Mouse (Mus musculus) CD4-positive, CD25-positive, alpha-beta regulatory T cell, adult 4 months (primary cell): ENCODE data around the gene Creb3. TPM values are rescaled to one million over a fixed set of nuclear protein-coding genes. Genes with fewer than 3 reads are reported as not detected.

Experiments
- ATAC-seq: one replicate; pipeline ENCODE4 v1.8.0; 2017
- polyA plus RNA-seq, 2 experiments: library from polyadenylated mRNA; unstranded; fragments of 100-300 nt; shearing (Covaris generic); gene quantifications; one replicate each; pipeline ENCODE4 v1.2.1; 2017

Creb3 gene
- polyA plus RNA-seq, 2 experiments from 2014 or later: 114 to 125 TPM

DNA sequence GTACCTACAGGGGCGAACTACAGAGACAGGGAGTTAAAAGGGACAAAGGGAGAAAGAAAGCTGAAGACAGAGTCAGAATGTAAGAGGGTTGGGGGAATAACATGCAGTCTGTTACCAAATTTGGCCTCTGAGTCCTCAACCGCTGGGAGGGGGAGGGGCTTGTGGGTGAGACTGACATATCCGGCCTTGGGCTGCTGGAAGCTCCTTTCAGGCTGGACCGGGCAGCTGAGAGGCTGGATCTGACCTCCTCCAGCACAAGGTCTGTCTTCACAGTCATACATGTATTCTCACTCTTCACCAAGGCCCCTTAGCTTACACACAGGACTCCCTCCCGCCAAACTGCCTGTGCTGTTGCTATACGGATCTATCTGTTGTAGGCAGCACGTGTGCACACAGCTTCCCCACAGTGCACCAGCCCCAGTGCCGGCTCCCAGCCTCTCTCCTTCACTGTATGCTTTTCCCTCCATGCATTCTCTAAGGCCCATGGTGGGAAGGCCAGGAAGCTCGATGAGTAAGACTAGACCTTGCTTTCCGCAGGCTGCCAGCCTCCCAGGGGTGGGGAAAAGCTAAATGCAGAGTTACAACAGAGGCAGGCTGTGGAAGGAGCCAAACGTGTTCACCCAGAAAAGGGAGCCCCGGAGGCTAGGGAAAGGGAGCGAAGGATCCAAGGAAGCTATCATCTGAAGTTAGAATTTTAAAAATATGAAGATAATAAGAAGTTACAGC is 3.3 kb upstream of the Creb3 start:
- peak; percentile 43 for ATAC-seq

DNA sequence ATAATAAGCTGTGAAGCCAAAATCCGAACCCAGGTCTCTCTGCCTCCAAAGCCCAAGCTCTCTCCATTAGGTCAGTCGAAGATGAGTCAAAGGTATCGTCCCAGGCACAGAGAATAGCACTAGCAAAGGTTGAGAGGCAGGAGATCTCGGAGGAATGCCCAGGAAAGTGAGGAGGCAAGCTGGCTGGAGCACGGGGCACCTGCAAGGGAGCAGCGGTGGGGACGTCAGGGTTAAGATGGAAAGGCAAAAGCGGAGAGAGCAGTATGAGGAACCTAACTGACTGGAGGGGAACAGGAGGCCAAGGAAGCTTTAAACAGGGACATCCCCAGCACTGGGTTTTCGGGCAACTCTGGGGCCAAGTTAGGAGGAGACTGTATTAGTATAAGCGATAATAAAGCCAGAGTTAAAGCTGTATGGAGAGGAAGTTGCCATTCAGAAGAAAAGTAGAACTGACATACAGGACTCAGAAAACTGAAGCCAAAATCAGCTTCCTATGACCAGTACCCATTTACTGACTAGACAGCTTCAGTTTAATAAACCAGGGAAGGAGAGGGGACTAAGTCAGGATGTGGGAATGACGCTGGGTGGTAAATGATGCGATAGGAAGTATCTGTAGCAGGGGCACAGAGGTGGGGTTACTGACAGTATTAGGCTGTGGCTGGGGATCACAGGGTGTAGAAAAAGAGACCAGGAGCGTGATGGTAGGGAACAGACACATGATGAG is 2.5 kb upstream of the Creb3 start:
- ATAC-seq: no peak

DNA sequence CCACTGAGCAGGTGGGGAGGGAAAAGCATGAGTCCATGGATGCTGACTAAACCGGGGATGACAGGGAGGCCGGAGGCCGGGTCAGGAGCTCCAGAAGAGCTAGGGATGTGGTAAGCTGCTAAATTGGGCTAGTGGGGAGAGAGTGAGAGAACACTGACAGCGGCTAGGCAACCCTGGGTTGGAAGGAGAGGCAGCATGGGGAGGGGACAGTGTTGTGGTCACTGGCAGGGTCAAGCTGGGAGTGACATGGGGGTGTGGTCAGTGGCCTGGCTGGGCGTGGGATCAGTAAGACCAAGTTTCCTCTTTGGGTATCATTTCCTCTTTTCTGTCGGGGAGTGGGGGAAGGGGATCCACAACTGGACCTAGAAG is 1.9 kb upstream of the Creb3 start:
- ATAC-seq: no peak

DNA sequence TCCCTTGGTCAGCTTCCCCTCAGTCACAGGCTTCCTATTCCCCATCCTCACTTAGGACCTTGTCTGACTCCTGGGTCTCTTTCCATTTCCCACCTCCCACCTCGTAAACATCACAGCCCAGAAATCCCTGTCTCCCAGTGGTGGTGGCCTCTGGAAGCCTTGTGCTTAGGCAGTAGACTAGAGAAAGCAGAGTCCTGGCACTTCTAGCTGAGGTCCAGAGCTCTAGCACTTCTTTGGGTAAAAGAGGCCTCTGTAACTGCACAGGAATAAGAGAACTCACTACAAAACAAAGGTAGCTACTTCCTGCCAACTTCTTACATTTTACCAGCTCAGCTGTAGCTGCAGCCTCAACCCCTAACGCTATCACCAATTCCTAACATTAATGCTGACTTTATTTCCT is 1.2 kb upstream of the Creb3 start:
- ATAC-seq: no peak

DNA sequence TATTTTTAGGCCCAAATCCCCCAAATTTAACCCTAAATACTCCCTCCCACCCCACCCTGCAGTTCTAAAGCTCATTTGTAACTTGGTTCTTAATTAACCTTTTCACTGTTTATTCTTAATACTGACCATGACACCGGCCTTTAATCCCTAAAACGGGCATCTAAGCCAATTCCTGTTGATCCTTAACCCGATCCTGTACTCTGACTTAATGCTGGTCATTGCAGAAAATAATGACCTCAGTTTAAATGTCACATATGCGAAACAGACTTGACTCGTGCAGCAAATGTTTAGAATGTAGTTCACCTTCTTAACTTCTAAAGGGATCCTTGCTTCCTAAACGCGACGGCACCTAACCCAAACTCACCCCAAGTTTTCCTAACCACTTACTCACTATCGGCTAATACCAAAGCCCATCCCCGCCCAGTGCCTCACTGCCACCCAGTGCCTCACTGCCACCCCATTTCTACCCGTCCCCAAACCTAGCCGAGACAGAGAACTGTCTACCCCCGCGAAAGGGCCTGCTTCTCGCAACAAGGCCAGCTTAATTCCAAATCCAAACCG is 616 bp upstream of the Creb3 start:
- ATAC-seq: peak; percentile 1

DNA sequence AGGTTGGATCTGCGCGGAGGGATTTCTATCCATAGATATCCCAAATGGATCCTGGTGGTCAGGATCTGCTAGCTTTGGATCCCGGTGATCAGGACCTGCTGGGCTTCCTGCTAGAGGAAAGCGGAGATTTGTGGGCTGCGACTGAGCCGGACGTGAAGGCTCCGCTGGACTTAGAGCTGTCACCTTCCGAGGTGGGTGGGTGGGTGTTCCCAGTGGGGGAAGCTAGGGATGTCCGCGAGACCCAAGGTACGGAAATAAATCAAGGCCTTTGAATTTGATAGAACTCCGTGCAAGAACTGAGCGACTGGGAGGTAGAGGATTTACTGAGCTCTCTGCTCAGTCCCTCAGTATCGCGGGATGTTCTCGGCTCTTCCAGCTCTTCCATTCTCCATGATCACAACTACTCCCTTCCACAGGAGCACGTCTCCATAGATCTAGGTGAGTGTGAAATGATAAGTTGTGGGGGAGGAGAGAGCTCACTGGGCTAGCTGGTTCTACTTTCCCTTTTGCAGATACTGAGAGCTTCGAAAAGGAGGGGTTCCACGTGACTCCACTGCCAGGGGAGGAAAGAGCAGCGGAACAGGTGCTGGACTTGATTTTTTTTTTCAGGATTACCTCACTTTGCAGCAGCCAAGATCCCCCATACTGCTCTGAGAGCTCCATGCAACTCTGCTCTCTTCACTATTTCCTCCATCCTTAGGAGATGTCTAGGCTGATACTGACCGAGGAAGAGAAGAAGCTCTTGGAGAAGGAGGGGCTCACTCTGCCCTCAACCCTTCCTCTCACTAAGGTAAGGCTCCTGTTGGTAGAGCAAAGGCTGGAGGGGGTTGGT is 853 bp downstream of the Creb3 start:
- peak; percentile 24 for ATAC-seq

DNA sequence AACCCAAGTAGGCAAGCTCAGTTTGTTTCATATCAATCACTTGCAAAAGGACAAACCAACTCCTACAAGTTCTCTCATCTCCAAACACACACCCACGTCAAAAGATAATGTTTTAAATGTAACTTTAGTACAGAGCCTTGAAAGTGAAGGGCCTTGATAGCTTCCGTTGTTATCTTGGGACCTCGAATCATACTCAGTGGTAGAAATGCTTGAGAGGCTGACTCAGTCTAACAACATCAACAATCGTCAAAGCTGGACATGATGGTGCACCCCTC is 1.4 kb downstream of the Creb3 start:
- no peak for ATAC-seq

DNA sequence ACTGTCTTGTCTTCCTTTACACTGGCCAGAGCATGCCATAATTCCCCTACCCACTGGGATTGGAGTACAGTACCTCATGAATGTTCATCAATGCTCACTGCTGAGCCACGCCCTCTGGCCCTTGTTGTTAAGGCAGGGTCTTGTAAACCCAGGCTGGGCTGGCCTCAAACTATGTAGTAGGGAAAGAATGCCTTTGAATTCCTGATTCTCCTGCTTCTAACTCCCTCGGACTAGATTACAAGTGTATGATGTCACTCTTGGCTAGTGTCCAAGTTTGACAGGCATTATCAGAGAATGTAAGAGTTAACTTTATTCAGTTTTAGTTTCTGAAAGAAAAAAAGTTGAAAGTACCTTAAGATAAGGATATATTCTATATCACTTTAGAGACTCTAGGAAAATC is 2.1 kb downstream of the Creb3 start:
- ATAC-seq: no peak

DNA sequence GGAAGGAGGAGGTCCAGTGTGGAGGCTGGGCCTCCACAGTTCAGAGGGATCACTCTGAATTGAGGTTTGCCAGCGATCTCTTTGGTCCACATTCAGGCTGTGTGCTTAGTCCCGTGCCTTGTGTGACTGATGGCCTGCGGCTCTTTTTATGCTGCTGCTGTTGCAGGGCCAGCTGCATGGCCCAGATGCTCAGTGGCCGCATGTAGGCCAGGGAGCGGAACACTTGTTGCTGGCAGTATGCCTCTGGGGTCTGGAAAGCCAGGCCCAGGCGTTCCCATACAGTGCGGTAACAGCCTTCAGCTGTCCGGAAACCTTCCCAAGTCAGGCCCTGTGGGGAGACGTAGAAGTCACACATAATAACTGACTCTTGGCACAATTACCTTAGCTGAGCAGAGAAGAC is 5.0 kb downstream of the Creb3 start:
- ATAC-seq: no peak

DNA sequence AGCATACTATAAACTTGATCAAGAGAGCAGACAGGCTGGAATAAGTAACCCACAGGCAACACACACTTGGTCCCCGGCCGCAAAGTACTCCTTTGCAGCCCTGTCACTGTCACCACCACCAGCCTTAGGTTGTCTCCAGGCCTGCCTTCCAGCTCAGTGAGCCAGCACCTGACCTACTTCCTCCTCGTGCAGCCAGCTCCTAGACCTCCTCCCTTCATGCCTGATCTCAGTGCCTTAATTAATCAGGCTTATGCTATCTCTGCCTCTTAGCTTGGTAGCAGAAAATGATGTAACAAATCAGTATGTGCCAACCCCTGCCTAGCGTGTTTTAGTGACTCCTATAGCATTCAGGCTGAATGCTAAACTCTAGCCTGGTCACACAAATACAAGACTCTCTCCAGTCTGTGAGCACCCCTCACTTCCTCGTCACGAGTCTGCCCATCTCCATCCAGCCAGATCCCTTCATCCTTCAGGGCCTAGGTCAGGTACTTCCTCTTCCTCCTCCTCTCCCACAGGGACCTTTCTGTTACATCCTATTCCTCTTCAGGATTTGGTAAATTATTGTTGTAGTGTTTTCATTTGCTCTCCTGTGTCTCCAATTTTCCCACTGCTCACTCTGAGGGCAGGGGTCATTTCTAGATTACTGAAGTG is 9.4 kb downstream of the Creb3 start:
- no peak for ATAC-seq

DNA sequence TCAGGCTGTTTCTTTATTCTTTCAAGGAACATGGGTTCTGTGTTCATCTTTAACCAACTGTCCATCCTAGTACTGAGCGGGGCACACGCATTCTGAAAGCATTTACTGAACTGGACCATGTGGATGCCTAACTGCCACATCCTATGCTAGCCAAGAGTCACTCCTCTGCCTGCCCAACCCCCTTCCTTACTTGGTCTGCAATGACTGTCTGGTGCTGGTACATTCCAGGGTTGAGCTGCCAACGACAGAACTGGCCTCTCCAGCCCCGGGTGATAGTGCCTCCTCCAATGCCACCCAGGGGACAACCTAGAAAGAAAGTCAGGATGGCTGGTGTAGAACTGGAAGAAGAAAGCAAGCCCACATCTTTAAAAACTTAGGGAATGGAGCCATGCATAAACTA is 11.4 kb downstream of the Creb3 start:
- ATAC-seq: no peak

DNA sequence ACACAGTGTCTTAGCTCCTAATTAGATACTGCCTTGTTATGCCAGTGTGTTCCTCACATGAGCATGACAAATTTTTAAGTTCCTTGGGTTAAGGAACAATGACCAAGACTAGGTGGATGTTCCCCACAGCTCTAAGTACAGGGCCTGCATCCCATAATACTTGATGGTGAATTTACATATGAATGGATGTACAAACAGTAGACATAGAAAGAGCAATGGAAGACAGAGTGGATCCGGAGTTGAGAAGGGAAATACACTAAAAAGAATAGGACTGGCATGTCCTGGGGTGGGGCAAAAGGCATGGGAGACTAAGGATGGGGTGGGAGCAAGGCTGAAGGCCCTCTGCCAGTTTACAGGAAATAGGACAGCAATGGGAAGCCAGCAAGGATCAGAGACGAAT is 13.2 kb downstream of the Creb3 start:
- ATAC-seq: no peak

DNA sequence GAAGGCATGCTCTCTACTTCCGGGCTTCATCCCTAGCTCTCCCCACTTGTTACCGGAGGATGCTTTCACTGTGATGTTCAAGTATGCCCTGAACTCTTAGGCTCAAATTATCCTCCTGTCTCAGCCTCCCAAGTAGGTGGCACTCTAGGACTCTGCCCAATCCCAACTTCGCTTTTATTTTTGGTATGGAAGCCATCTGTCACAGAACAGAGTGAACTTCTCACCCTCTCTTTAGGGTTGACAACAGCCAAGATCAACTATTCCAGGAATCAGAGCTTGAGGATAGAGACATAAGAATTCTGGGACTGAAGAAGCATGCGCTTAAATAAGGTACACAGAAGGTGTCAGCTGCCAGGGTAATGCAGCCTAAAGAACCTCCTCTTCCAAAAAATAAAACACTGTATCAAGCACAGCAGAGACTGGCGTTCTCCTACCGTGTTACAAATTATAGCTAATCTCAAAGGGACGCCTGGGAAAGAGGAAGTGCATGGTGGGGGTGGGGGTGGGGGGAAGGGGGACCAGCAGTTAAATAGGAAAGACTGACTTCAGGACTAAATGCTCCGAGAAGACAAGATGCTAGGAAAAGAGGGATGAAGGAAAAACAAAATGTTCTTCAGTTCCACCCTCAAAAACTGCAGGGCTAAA is 15.2 kb downstream of the Creb3 start:
- no peak for ATAC-seq

DNA sequence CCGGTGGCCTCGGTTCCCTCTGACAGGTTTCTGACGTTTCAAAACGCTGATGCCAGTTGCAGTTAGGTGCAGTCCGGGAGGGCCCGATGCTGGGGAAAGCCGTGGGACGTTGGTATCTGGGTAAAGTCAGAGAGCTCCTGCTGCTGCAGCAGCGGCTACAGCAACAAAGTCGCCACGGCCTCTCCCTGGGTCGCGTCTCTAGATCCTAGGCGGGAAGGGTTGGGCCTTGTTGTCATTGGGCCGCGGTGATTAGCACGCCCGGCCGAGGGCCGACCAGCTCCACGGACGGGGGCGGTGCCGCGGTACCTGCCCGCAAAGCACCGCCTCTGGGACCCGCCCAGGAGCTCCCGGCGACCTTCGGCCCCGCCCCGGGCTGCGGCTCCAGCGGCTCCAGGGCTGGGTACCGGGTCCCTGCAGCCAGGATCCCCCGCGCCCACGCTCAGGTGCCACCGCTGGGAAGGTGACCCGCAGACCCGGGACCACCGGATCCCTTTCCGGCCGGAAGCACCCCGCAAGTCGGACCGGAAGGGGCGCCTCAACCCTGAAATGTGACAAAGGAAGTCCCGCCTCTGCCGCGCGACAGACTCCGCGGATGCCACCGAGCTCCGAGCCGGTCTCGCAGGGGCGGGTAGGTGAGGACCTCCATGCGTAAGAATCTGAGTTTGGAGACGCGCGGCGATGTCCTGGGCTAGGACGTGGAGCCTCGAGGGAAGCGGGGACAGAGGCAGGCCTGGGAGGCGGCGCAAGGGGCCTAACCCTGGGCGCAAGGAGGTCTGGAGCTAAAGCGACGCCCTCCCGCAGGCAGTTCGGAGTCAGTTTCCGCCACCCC is 16.5 kb downstream of the Creb3 start, which contains the start of the genes Rgp1 and Gba2:
Gene Rgp1, plus strand, starts transcription at position 340 of the 829 bp plus-strand sequence.
Gene Gba2, minus strand, starts transcription at position 498 of the 829 bp plus-strand sequence.
- peak; percentile 92 for ATAC-seq

DNA sequence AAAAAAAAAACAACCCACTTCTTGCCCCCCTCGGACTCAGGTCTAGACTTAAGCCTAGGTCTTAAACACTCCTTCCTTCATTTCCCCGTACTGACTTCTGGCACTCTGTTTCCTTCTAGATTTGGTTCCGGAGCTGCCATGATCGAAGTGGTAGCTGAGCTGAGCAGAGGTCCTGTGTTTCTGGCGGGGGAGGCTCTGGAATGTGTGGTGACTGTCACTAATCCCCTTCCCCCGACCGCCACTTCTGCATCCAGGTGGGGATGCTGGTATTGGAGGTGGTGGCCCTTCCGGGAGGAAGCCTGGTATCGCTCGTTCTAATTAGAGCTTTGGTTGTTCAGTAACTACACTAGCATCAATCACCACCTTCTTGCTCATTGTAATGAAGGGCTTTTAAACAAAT is 17.1 kb downstream of the Creb3 start:
- ATAC-seq: no peak

DNA sequence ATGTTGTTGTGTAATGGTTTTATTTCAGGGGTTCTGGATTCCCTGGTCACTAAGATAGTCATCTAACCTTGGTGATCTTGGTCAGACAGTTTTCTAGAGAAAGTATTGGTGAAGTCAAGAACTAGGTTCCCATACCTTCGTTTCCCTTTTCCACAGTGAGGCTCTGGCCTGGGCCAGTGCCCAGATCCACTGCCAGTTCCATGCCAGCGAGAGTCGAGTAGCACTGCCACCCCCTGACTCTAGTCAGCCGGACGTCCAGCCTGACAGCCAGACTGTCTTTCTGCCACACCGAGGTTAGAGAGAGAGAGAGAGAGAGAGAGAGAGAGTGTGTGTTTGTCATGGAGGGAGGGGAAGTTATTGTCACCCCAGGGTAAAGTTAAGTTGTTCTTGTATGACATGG is 17.6 kb downstream of the Creb3 start:
- no peak for ATAC-seq

DNA sequence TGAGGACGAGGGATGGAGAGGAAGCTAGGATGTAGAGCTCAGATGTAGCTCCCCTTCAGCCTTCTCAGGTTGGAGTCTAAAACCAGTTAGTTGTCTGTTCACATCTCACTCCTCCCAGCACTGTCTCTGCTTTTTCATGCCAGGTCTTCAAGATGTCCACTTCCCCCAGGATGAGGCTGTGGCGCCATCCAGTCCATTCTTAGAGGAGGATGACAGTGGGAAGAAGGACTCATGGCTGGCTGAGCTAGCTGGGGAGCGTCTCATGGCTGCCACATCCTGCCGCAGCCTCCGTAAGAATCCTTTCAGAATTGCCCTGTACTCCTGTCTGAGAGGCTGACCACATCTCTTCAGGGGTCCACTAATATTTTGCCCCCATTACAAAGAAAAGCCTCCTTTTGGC is 18.6 kb downstream of the Creb3 start:
- ATAC-seq: no peak

DNA sequence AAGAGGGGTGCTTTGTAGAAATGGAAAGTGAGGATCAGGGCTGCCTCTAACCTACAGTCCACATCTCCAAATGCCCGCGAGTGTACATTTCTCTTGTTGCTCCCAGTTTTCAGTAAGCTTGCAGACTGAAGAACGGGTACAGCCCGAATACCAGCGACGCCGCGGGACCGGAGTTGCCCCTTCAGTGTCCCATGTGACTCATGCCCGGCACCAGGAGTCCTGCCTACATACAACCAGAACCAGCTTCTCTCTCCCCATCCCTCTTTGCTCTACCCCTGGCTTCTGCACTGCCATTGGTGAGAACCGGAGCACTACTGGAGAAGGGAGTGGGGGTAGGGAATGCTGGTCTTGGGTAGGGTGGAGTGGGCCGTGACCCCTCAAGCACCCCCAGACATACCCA is 19.2 kb downstream of the Creb3 start:
- no peak for ATAC-seq

DNA sequence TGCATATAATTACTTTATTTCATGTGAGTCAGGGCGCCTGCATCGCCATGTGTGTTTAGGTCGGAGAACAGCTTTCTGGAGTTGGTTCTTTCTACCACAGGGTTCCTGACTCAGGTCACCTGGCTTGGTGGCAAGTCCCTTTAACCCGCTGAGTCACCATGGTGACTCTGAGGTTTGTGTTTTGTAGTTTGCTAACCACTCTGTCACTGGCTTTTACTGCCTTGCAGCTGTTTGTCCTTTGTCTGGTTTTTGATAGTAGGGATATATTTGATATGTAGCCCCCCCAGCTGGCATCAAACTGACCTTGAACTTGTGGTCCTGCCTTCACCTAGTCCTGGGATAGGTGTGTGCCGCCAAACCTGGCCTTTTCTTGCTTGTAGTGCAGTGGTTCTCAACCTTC is 20.1 kb downstream of the Creb3 start:
- ATAC-seq: no peak

DNA sequence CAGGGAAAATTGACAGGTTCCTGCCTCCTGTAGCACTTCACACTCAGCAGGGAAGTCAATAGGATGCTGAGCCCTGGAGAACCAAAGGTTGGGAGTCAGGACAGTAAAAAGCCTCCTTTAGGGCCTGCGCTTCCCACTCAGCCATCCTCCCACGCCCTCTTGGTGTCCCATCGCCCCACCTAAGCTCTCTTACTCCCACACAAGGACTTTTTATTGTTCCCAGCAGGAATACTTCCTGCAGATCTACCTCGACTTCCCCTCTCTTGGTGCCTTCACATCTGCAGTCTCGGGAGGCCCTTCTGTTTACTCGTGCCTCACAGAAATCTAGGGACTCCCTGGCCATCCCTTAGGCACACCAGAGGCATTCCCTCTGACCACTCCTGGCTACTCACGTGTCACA is 21.3 kb downstream of the Creb3 start:
- no peak for ATAC-seq
